In genomic region chr2:104130969-104131368, GRCm38 (mm10) we compare ENCODE assay signal across 10 mouse cellular contexts. TPM values are rescaled to one million over a fixed set of nuclear protein-coding genes. Genes with fewer than 3 reads are reported as not detected.
DNase-seq lines count a peak whose midpoint lies in the region; ATAC-seq and TF ChIP-seq lines count a peak whose summit lies in the region.
"Had no signal": no experiment of that assay in that cellular context is flagged by ENCODE, and none has a peak within 500 bp of the region (broad histone marks: within the 10 kb centered on the region; RNA-seq: fewer than 3 reads in every experiment).

No protein-coding gene starts in this region.

- no peak overlapping the region for H3K4me2 ChIP-seq in forebrain, embryonic 15.5 days (replicated peaks)
- H3K4me2 ChIP-seq: stomach, embryonic 15.5 days had no signal

- peak; percentile 78 for TF ChIP-seq CTCF in heart, adult 2 months (IDR thresholded peaks at IDR 0.05)

- no peak for TF ChIP-seq POLR2A in heart, adult 2 months (IDR thresholded peaks at IDR 0.05; ENCODE audit: insufficient read depth, low read depth, low read length)

- H3K9me3 ChIP-seq in forebrain, embryonic 15.5 days = no peaks in the 10 kb centered on the region
- H3K9me3 ChIP-seq: stomach, embryonic 15.5 days had no signal

- H3K36me3 ChIP-seq in heart, adult 2 months (ENCODE audit: control insufficient read depth, insufficient read depth, low read length) = no peaks in the 10 kb centered on the region
- no peaks in the 10 kb centered on the region for H3K36me3 ChIP-seq in splenic B cell, adult 2 months (ENCODE audit: control insufficient read depth, insufficient read depth, low read length, poor library complexity, severe bottlenecking)
- H3K36me3 ChIP-seq in forebrain, embryonic 15.5 days = no peaks in the 10 kb centered on the region
- H3K36me3 ChIP-seq: stomach, embryonic 15.5 days had no signal

- 72% methylated on average over 3 of the region's 3 CpGs for WGBS in heart, adult 2 months
- WGBS in forebrain, embryonic 15.5 days = 60% methylated on average over 3 of the region's 3 CpGs

- H3K4me1 ChIP-seq in heart, adult 2 months (ENCODE audit: control insufficient read depth, insufficient read depth, low read length) = no peaks in the 10 kb centered on the region
- H3K4me1 ChIP-seq in forebrain, embryonic 15.5 days = no peaks in the 10 kb centered on the region
- H3K4me1 ChIP-seq: stomach, embryonic 15.5 days had no signal

- no peaks in the 10 kb centered on the region for H3K79me2 ChIP-seq in heart, adult 2 months (replicated peaks; ENCODE audit: control insufficient read depth, insufficient read depth, low read length)

- no peak overlapping the region for H3K9ac ChIP-seq in heart, adult 2 months (ENCODE audit: low read depth, low read length)
- no peak overlapping the region for H3K9ac ChIP-seq in forebrain, embryonic 15.5 days (replicated peaks)
- H3K9ac ChIP-seq: stomach, embryonic 15.5 days had no signal

- no peak overlapping the region for H3K4me3 ChIP-seq in heart, adult 2 months
- H3K4me3 ChIP-seq in forebrain, embryonic 15.5 days = no peak overlapping the region
- H3K4me3 ChIP-seq: stomach, embryonic 15.5 days had no signal

- no peak overlapping the region for H3K27ac ChIP-seq in heart, adult 2 months
- H3K27ac ChIP-seq in forebrain, embryonic 15.5 days (replicated peaks) = no peak overlapping the region

- no peak for ATAC-seq in forebrain, embryonic 15.5 days (replicated peaks)

- H3K27me3 ChIP-seq in heart, adult 2 months (ENCODE audit: control insufficient read depth, insufficient read depth, low read length) = no peaks in the 10 kb centered on the region
- H3K27me3 ChIP-seq in splenic B cell, adult 2 months (ENCODE audit: control insufficient read depth, insufficient read depth, low read length, poor library complexity, severe bottlenecking) = no peaks in the 10 kb centered on the region
- no peaks in the 10 kb centered on the region for H3K27me3 ChIP-seq in forebrain, embryonic 15.5 days
- H3K27me3 ChIP-seq: stomach, embryonic 15.5 days had no signal

- DNase-seq in heart, adult 2 months = peak in 1 of 2 experiments; percentile 53
- DNase-seq in heart, adult 8-10 months (ENCODE audit: low spot score) = no peak
- peak; percentile 39 for DNase-seq in right cerebral cortex, postnatal 14 days
- no peak for DNase-seq in right cerebral cortex, postnatal 36 days (ENCODE audit: low spot score in 2 of 2)
- DNase-seq in kidney, postnatal 4 days = peak; percentile 72 to 75
- peak; percentile 37 for DNase-seq in splenic B cell, adult 2 months (ENCODE audit: low read depth, low spot score)
- no peak for DNase-seq in gastrocnemius, postnatal 25 days

- intact Hi-C loops in heart, adult 2 months (cut with DNase I) = loop anchor here (5.0 to 10.0 kb wide), 2 partner anchors 456 to 644 kb away; no protein-coding TSS in a partner anchor

- TF ChIP-seq EP300 in heart, adult 2 months (IDR thresholded peaks at IDR 0.05; ENCODE audit: insufficient read depth, low read depth, low read length) = no peak

RNA-seq across cellular contexts. Expression of gene A930018P22Rik, which starts 8.4 kb away (rescaled TPM):
- under 1 TPM; 0.48 to 0.63 TPM for total RNA-seq in heart, adult 2 months (2021)
- not detected in 2 replicates for polyA plus RNA-seq in heart, adult 2 months (2012; rRNA removed)
- total RNA-seq in heart, adult 8-10 months (2022) = 1 to 10 TPM in 1 of 4 experiments, under 1 TPM in 2, not detected in 1; 0.56 to 1.4 (median 0.68) TPM
- total RNA-seq in gastrocnemius, postnatal 25 days (2021) = 1 to 10 TPM; 1.0 to 1.3 TPM
- polyA plus RNA-seq in forebrain, embryonic 15.5 days (2015; fragmentation: Nextera tagmentation; extraction: Ambion mirVana) = not detected in 2 replicates
- polyA plus RNA-seq: lung, embryonic 16.5 days had no signal

RNA-seq across cellular contexts. Expression of gene Cd59a, which starts 35.4 kb away (rescaled TPM):
- total RNA-seq in heart, adult 2 months (2021) = 10 to 100 TPM; 48.9 to 53.9 TPM
- 40.1 and 97.1 TPM in 2 replicates for polyA plus RNA-seq in heart, adult 2 months (2012; rRNA removed)
- total RNA-seq in heart, adult 8-10 months (2022) = 10 to 100 TPM; 55.7 to 60.2 (median 57.9) TPM
- total RNA-seq in gastrocnemius, postnatal 25 days (2021) = 10 to 100 TPM; 16.3 to 22.5 TPM
- 5.0 and 5.6 TPM in 2 replicates for polyA plus RNA-seq in forebrain, embryonic 15.5 days (2015; fragmentation: Nextera tagmentation; extraction: Ambion mirVana)

Comparison
In these comparisons a context has a peak if more than half of its experiments do, and no peak if none do; other contexts are left out.
1. DNase-seq: peak in right cerebral cortex, postnatal 14 days (single experiment), kidney, postnatal 4 days (2 of 2) and splenic B cell, adult 2 months (single experiment); none in heart, adult 8-10 months (single experiment), right cerebral cortex, postnatal 36 days (0 of 2) and gastrocnemius, postnatal 25 days (single experiment).